Mouse (Mus musculus) testis, adult 2 months (tissue): ENCODE data around the gene Evc2.

Experiments used
- CTCF ChIP-seq: fragments of 200-500 bp; IDR thresholded peaks from 2 replicates; pipeline ENCODE4 v1.5.1; 2012; ENCODE audit warnings: low read depth, mild to moderate bottlenecking, inconsistent platforms, low read length, moderate library complexity; ENCODE audit not compliant: control insufficient read depth, insufficient read depth, insufficient replicate concordance
- POLR2A ChIP-seq: fragments of 200-500 bp; IDR thresholded peaks from 2 replicates; pipeline ENCODE4 v1.6.1; 2012; ENCODE audit warnings: low read depth, mild to moderate bottlenecking, inconsistent platforms, low read length, moderate library complexity; ENCODE audit not compliant: control insufficient read depth

- TF ChIP-seq POLR2A: no peak
- no peak for TF ChIP-seq CTCF
Measured at GRCm38 (mm10) chr5:37362618-37363017, 24.3 kb downstream of the Evc2 start.
